Mouse (Mus musculus) spleen, postnatal 10 days (tissue): ENCODE data around the gene Grhpr.
"Not testable (repeated sequence)": the region's sequence is repeated elsewhere in the genome, so short reads cannot be mapped to it uniquely, and the experiment has no call there.

ENCODE experiments used
- DNase-seq, 2 experiments: peaks; one replicate each; pipeline ENCODE4 v3.0.0; 2021 to 2022; ENCODE audit warnings: low spot score in 2 of 2

Grhpr gene

GRCm38 (mm10) chr4:44973871-44974270 lies 7.3 kb upstream of the Grhpr start:
- no peak for DNase-seq

DNA sequence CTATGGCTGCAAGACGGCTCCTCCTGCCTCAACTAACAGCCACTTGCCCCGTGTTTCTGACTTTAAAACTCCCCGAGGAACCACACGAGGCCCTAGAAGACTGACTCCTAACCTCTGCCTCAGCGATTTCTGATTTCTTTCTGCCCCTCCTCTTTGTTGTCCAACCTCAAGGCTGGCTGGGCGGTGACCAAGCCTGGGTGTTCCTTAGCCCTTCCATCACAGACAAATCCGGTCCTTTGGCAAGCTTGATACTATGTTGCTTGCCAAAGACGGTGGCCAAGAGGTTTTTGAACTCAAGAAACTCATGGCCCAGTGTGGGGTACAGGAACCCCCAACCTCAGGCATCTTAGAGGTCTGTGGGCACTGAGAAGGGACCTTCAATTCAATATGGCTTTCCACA lies 6.9 kb upstream of the Grhpr start:
- no peak for DNase-seq

GRCm38 (mm10) chr4:44976026-44976615 lies 5.1 kb upstream of the Grhpr start:
- no peak for DNase-seq

GRCm38 (mm10) chr4:44976921-44977710 lies 4.1 kb upstream of the Grhpr start:
- no peak for DNase-seq

- no peak for DNase-seq
Observed at GRCm38 (mm10) chr4:44978175-44978574, 3.0 kb upstream of the Grhpr start.

DNA sequence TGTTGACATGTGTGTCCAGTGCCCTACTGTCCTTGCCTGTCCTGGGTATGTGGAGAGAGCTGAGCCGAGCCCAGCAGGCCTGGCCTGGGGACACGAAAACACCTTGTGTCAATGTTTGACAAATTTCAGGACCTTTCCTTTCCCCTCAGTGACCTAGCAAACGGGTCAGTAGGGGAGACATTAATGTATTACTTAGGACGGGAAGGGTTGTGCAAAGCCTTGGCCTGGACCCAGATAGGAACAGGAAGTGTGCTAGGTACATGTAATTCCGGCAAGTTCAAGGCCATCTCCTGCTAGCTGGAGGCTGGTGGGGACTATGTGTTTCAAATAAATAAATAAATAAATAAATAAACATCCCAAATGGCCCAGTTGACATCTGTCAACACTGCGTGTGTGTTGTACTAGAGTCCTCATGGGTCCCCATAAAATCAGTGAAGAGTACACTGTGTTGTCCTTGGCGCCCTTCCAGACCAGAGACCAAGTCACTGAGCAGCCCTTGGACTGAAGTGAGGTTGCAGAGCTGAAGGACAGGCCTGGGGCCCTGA lies 1.3 kb upstream of the Grhpr start:
- DNase-seq, result no peak

GRCm38 (mm10) chr4:44981974-44982287 lies 736 bp downstream of the Grhpr start:
- DNase-seq, result no peak

GRCm38 (mm10) chr4:44982440-44983130 lies 1.4 kb downstream of the Grhpr start:
- DNase-seq, result no peak

DNA sequence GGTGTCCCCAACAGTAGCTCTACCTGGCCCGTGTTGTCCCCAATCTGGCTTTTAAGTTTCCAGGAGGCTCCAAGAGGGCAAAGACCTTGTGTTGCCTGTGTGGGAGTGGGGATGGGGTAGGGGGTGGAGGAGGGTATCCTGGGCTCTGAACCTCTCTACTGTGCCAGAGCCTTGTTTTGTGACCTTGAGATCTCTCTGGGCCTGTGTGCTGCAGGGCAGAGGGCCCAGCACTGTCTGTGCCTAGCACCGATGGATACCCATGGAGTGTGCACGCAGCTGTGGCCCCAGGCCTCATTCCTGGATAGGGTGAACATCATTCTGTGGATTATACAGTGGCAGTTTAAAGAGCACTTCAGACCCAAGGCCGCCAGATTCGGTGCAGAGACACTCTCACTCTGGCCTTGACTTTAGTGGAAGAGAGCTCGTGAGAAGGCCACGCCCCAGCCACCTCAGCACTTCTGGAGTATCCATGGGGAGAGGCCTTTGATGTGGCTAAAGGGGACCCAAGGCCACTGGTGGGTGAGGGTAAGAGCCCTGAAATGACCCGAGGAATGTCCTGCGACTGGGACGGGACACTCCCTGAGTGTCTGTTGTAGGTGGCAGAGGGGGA lies 2.0 kb downstream of the Grhpr start:
- DNase-seq, result no peak

DNA sequence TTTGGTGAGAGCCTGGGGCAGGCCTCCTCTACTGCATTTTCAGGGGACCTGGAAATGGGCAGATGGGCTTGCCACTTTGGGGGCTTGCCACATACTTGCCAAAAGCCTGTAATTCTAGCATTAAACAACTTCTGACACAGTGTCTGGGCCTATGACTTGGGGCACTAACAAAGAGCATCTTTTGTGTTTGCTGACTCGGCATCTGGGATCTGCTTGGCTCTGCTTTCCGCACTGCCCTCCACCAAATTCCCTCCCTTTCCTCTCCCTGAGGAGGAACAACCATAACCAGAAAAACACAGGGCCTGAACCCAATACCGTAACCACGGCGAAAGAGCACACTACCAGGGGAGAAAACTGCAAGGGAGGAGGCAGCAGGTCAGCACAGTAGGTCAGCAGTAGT lies 9.4 kb downstream of the Grhpr start:
- no peak for DNase-seq

DNA sequence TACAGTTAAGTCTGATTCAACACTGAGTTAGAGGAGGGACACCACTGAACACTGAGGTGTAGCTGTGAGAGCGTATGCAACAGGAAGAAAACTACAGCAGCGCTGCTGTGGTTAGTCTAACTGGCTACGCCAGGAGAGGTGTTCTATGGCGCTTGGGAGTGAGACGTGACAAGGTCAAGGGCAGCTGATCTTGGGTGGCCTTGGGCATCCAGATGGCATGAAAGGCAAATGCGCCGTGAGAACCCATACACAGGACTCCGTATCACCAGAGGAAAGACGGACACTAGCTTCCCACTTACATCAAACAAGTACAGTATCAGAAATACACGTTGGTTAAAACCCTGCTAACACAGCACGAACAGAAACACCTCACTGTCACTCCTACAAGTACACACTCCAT lies 11.1 kb downstream of the Grhpr start:
- DNase-seq, result not testable (repeated sequence)

- DNase-seq, result not testable (repeated sequence)
Observed at GRCm38 (mm10) chr4:44993179-44993578, 12.0 kb downstream of the Grhpr start.

GRCm38 (mm10) chr4:44993847-44994246 lies 12.7 kb downstream of the Grhpr start:
- DNase-seq, result peak in 1 of 2 experiments; percentile 77

GRCm38 (mm10) chr4:44994776-44995175 lies 13.6 kb downstream of the Grhpr start:
- DNase-seq, result no peak

- no peak for DNase-seq
Observed at GRCm38 (mm10) chr4:44998071-44998470, 16.9 kb downstream of the Grhpr start.

DNA sequence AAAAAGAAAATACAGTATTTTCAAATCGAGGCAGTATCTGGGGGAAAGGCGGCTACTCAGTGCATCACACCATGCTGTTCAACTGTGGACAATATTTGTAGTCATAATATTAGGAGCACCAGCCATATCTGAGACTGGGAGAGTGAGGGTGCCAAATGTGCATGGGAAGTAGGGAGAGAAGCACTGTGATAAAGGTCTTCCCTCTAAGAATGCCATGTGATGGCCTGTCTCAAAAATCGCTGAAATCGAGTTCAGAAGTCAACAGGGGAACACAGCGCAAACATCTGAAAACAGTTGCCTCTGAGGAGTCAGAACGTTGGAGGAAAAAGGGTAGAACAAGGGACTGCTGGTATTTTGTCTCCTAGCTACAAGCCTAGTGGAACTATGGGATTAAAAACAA lies 18.8 kb downstream of the Grhpr start:
- no peak for DNase-seq

GRCm38 (mm10) chr4:45005452-45005851 lies 24.3 kb downstream of the Grhpr start:
- DNase-seq, result no peak

- no peak for DNase-seq
Observed at GRCm38 (mm10) chr4:45010806-45011415, 29.7 kb downstream of the Grhpr start.

DNA sequence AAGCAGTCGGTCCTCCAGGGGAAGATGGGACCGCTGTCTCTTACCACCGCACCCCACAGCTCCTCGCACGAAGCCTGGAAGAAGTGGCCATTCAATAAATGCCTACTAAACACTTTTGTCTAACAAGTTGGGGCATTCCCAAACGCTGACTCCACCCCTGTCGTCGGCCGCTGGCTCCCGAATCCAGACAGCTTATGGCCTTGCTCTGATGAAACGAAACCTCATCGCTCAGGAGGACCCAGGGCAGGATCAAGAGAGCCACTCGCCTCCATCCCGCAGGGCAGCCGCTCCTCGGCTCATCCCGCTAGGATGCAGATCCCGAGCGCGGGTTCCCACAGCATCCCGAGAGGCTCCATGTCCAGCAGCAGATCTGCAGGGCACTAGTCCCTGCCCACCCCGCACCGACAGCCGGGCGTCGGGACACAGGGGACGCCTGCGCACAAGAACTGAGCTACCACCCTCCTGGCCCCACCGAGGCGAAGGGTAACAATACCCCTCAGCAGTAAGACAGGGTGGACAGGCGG lies 30.4 kb downstream of the Grhpr start:
- DNase-seq, result peak in 1 of 2 experiments; percentile 76

GRCm38 (mm10) chr4:45012105-45012975 lies 31.1 kb downstream of the Grhpr start, which contains the start of gene Zbtb5:
Zbtb5 (minus strand) TSS chr4:45012412.
- DNase-seq, result peak; percentile 97 to 99

DNA sequence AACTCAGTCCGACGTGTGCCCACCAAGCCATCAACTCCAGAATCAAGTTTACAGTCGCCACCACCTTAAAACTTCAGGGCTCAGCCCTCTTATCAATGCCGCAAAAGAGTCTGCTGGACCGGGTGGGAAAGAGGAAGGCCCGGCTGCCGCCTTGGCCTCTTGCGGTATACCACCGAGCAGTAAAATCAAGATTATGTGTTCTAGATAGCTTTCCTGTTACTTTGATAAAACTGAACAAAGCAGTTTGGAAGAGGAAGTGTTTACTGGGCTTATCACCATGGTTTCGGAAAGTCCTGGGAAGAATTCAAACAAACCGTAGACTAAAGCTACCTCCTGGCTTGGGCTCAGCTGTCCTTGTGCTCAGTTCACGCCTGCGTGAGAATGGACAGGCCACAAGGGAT lies 31.8 kb downstream of the Grhpr start:
- no peak for DNase-seq
